Mouse (Mus musculus): Measurements from ENCODE around the gene Ackr3.

DNA sequence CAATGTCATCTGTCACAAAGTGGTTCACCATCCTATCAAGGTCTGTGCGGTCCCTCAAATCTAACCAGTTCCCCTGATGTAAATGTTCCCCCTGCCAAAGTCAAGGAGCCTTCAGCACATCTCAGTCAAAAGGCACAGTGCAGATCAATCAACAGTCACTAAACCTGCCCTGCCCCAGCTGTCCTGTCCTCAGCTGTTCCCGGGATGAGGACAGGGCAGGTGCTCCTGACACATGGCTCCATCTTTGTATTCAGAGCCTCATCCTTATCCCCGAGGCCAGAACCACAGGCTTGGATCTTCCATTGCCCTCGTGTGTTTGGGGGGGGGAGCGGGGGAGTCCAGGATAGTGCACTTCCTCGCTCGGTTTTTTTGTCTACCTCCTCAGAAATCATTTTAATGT, 47.2 kb upstream of the Ackr3 start:
- TF ChIP-seq CTCF (IDR thresholded peaks at IDR 0.05; ENCODE audit: extremely low read depth, insufficient read length, insufficient replicate concordance, low read depth, low read length), result no peak
- no peak for TF ChIP-seq POLR2A (IDR thresholded peaks at IDR 0.05; ENCODE audit: low read depth, low read length)
